Mouse (Mus musculus) heart, embryonic 16.5 days (tissue): ENCODE results near the gene Plcb4. TPM values are rescaled to one million over a fixed set of nuclear protein-coding genes. Genes with fewer than 3 reads are reported as not detected.

Source experiments
- ATAC-seq: fragments of 200-750 bp; cut with Nextera tagmentation; replicated peaks from 2 replicates; pipeline ENCODE4 v1.8.0; 2017; ENCODE audit warnings: moderate number of reproducible peaks; ENCODE audit not compliant: insufficient read depth, low FRiP score; ENCODE audit errors: extremely low read depth
- H3K27ac ChIP-seq: fragments of 300-500 bp; sonication (generic); 2 replicates; pipeline ENCODE4 v1.5.1; 2014; ENCODE audit warnings: mild to moderate bottlenecking, low read length, control low read depth, moderate library complexity
- H3K27me3 ChIP-seq: fragments of 300-500 bp; sonication (generic); 2 replicates; pipeline ENCODE4 v1.6.1; 2014; ENCODE audit warnings: low read length, mixed read lengths; ENCODE audit not compliant: control insufficient read depth, insufficient read depth
- H3K36me3 ChIP-seq: fragments of 300-500 bp; sonication (generic); 2 replicates; pipeline ENCODE4 v1.6.1; 2014; ENCODE audit not compliant: control insufficient read depth, insufficient read depth
- H3K4me1 ChIP-seq: fragments of 300-500 bp; sonication (generic); 2 replicates; pipeline ENCODE4 v1.6.1; 2014; ENCODE audit warnings: low read length, mixed read lengths; ENCODE audit not compliant: control insufficient read depth, insufficient read depth
- H3K4me2 ChIP-seq: fragments of 300-500 bp; sonication (generic); 2 replicates; pipeline ENCODE4 v1.6.1; 2014; ENCODE audit warnings: low read depth, mild to moderate bottlenecking, control low read depth, low read length
- H3K4me3 ChIP-seq: fragments of 300-500 bp; sonication (generic); 2 replicates; pipeline ENCODE4 v1.5.1; 2014; ENCODE audit warnings: mild to moderate bottlenecking, control low read depth, low read length
- H3K9ac ChIP-seq: fragments of 300-500 bp; sonication (generic); 2 replicates; pipeline ENCODE4 v1.6.1; 2014; ENCODE audit warnings: low read length, control low read depth
- H3K9me3 ChIP-seq: fragments of 300-500 bp; sonication (generic); replicated peaks from 2 replicates; pipeline ENCODE4 v1.6.1; 2016; ENCODE audit warnings: low read length; ENCODE audit not compliant: control insufficient read depth
- WGBS: fragments of 180-500 bp; shearing (Covaris S2); extraction: QIAGEN DNeasy Blood & Tissue Kit; methylation state at CpG from one replicate; pipeline ENCODE4 v1.1.7; 2014; 5-methylcytosine and 5-hydroxymethylcytosine counted together
- polyA plus RNA-seq: library from polyadenylated mRNA; unstranded; fragments of >200 nt; fragmentation: Nextera tagmentation; extraction: Ambion mirVana; gene quantifications from 2 replicates; pipeline ENCODE4 v1.2.1, GENCODE M21; 2015

Gene Plcb4
- polyA plus RNA-seq, 1 experiment from 2014 or later = 31.9 TPM

DNA sequence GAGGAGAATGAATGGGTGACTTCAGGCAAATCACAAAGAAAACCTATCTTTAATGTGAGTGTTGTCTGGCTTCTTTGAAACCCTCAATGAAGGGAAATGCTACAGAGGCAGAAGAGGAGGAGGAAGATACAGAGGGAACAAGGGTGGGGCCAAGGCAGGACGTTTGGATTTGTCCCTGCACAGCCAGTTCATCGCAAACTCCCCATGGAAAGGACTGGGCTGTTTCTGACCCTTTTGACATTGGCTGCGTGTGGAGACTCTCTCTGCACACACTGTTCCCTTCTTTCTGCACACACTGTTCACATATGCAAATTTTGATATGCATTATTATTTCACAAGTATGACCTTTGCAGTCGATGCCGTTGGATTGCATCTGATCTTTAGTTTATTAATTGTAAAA is 63.3 kb downstream of the Plcb4 start:
- Histone ChIP-seq H3K27me3 (no peaks in the 10 kb centered on the region), H3K27ac (peak overlapping the region; percentile 56; the same call in 1 of the 2 replicates), H3K36me3 (no peaks in the 10 kb centered on the region), H3K4me1 (peaks cover 28% of the 10 kb centered on the region), H3K4me2 (no peak overlapping the region), H3K4me3 (no peak overlapping the region), H3K9me3 (no peaks in the 10 kb centered on the region), H3K9ac (0 out of 2 replicates have a peak overlapping the region, but pooled peaks have one; percentile 20)
- 61% methylated on average over 5 of the region's 5 CpGs for WGBS
- no peak for ATAC-seq

- peaks cover 21% of the 10 kb centered on the region for H3K4me1 ChIP-seq
- no peak for ATAC-seq
- no peak overlapping the region for H3K4me2 ChIP-seq
- H3K4me3 ChIP-seq = no peak overlapping the region
- 96% methylated on average over 6 of the region's 6 CpGs for WGBS
- H3K27me3 ChIP-seq = no peaks in the 10 kb centered on the region
- no peak overlapping the region for H3K27ac ChIP-seq
- H3K9ac ChIP-seq = no peak overlapping the region
- H3K9me3 ChIP-seq = no peaks in the 10 kb centered on the region
- no peaks in the 10 kb centered on the region for H3K36me3 ChIP-seq
Measured at GRCm38 (mm10) chr2:135723387-135723786, 64.6 kb downstream of the Plcb4 start.

DNA sequence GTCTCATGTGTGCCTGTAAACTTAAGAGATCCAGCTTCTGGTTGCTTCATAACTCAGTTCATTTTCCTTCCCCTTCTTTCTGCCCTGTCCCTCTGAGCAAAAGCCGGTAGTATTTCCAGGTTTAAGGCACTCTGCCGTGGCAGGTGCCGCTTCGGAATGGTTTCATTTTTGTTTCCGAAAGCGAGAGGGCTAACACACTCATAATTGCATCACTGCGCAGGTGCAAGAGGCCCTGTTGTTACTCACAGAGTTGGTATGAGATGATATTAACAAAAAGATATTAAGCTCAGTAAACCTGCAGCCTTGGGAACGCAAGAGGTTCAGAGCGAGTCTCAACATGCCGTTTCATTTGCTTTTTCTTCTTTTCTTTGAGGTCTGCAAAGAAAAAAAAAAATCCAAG is 65.7 kb downstream of the Plcb4 start:
- Histone ChIP-seq H3K9me3 (no peaks in the 10 kb centered on the region), H3K36me3 (no peaks in the 10 kb centered on the region), H3K27ac (no peak overlapping the region), H3K4me1 (peaks cover 21% of the 10 kb centered on the region), H3K27me3 (no peaks in the 10 kb centered on the region), H3K4me3 (no peak overlapping the region), H3K9ac (no peak overlapping the region), H3K4me2 (no peak overlapping the region)
- no peak for ATAC-seq
- 90% methylated on average over 10 of the region's 10 CpGs for WGBS

DNA sequence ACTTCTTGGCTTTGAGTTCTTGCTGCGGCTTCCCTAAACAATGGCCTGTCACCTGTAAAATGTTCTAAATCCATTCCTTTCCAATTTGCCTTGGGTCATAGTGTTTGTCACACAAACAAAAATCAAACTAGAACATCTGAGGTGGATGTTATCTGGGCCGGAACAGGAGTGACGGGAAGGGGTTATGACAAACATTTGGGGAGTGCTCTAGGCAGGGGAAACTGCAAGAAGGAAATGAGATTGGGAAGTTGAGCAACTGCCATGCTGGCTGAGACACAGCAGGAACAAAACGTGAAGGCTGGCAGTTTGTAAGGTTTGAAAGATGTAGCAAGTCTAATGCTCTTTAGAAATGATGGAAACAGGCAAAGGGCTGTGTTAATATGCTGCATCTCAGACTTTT is 66.6 kb downstream of the Plcb4 start:
- ATAC-seq = no peak
- Histone ChIP-seq H3K36me3 (no peaks in the 10 kb centered on the region), H3K27me3 (no peaks in the 10 kb centered on the region), H3K9me3 (no peaks in the 10 kb centered on the region), H3K4me1 (peaks cover 21% of the 10 kb centered on the region), H3K27ac (no peak overlapping the region; the same call in 1 of the 2 replicates), H3K4me3 (no peak overlapping the region), H3K4me2 (no peak overlapping the region), H3K9ac (no peak overlapping the region)
- WGBS = 65% methylated on average over 4 of the region's 4 CpGs

DNA sequence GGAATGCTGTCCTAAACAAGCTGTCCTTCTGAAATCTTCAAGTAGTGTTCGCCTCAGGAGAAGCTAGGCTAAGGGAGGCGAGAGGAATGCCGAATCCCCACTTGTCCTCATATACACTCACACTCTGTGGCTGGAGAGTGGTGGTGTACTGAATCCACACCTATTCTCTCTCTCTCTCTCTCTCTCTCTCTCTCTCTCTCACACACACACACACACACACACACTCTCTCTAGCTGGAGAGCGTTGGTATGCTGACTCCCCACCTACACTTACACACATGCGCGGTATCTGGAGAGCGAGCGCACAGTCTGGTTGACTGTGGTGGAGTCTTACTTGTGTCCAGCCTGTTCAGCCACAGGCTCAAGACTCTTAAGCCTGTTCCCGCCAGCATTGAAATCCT is 68.3 kb downstream of the Plcb4 start:
- no peak overlapping the region for H3K27ac ChIP-seq
- peak; percentile 50; the same call in 1 of the 2 replicates for ATAC-seq
- 56% methylated on average over 9 of the region's 9 CpGs for WGBS
- peaks cover 31% of the 10 kb centered on the region for H3K4me1 ChIP-seq
- H3K4me3 ChIP-seq = no peak overlapping the region
- no peak overlapping the region for H3K4me2 ChIP-seq
- H3K36me3 ChIP-seq = no peaks in the 10 kb centered on the region
- no peaks in the 10 kb centered on the region for H3K9me3 ChIP-seq
- H3K9ac ChIP-seq = no peak overlapping the region
- no peaks in the 10 kb centered on the region for H3K27me3 ChIP-seq

DNA sequence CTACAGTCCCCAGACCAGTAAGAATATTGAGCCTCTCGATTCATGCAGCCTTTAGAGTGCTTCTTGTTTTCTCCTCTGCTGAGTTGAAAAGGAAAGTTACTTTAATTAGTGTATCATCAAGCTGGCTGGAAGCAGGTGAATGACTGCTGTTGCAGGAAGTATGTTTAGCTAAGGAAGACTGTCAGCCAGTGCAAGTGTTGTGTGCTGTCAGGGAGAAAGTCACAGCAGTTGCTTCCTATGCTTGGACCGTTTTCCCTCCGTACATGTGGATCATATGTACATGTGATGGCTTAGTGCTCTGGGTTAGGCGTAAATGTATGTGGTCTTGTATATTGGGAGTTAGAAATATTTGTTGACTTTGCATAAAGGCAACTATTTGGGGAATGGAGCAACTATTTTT is 69.1 kb downstream of the Plcb4 start:
- Histone ChIP-seq H3K4me1 (peaks cover 28% of the 10 kb centered on the region), H3K27me3 (no peaks in the 10 kb centered on the region), H3K36me3 (no peaks in the 10 kb centered on the region), H3K4me2 (no peak overlapping the region), H3K9me3 (no peaks in the 10 kb centered on the region), H3K4me3 (no peak overlapping the region), H3K27ac (no peak overlapping the region), H3K9ac (no peak overlapping the region)
- no peak for ATAC-seq
- WGBS = 84% methylated on average over 4 of the region's 4 CpGs

GRCm38 (mm10) chr2:135731591-135731990 is 72.8 kb downstream of the Plcb4 start:
- Histone ChIP-seq H3K27ac (peak overlapping the region; percentile 64), H3K4me1 (peaks cover 21% of the 10 kb centered on the region), H3K4me3 (no peak overlapping the region), H3K4me2 (no peak overlapping the region), H3K9ac (no peak overlapping the region), H3K36me3 (no peaks in the 10 kb centered on the region), H3K9me3 (no peaks in the 10 kb centered on the region), H3K27me3 (no peaks in the 10 kb centered on the region)
- 34% methylated on average over 6 of the region's 6 CpGs for WGBS
- ATAC-seq = peak; percentile 81

GRCm38 (mm10) chr2:135732651-135733050 is 73.8 kb downstream of the Plcb4 start:
- H3K27ac ChIP-seq = peak overlapping the region; percentile 48
- WGBS = 67% methylated on average over 4 of the region's 4 CpGs

GRCm38 (mm10) chr2:135733926-135734510 is 75.2 kb downstream of the Plcb4 start:
- H3K27ac ChIP-seq = no peak overlapping the region
- no peaks in the 10 kb centered on the region for H3K36me3 ChIP-seq
- no peak overlapping the region for H3K4me2 ChIP-seq
- peaks cover 25% of the 10 kb centered on the region for H3K4me1 ChIP-seq
- H3K4me3 ChIP-seq = no peak overlapping the region
- ATAC-seq = no peak
- no peaks in the 10 kb centered on the region for H3K27me3 ChIP-seq
- WGBS = 52% methylated on average over 10 of the region's 10 CpGs
- no peaks in the 10 kb centered on the region for H3K9me3 ChIP-seq
- H3K9ac ChIP-seq = no peak overlapping the region

More at GRCm38 (mm10) chr2:135732651-135733050, 73.8 kb downstream of the Plcb4 start:
- Histone ChIP-seq H3K9ac (no peak overlapping the region; the same call in 1 of the 2 replicates), H3K4me3 (no peak overlapping the region), H3K9me3 (no peaks in the 10 kb centered on the region), H3K4me2 (no peak overlapping the region), H3K27me3 (no peaks in the 10 kb centered on the region), H3K36me3 (no peaks in the 10 kb centered on the region), H3K4me1 (peaks cover 25% of the 10 kb centered on the region)
- ATAC-seq = no peak
